Mouse (Mus musculus): ENCODE results near the gene Lnx2. TPM values are rescaled to one million over a fixed set of nuclear protein-coding genes. Genes with fewer than 3 reads are reported as not detected.

The Lnx2 gene
- polyA plus RNA-seq, 1 experiment from 2014 or later = 12.8 TPM

GRCm38 (mm10) chr5:147068876-147069275, 7.5 kb downstream of the Lnx2 start:
- Histone ChIP-seq H3K36me3 (ENCODE audit: control insufficient read depth, insufficient read depth) (no peaks in the 10 kb centered on the region), H3K4me3 (replicated peaks; ENCODE audit: low read length) (no peak overlapping the region), H3K27me3 (replicated peaks; ENCODE audit: control insufficient read depth, insufficient read depth, low read length) (no peaks in the 10 kb centered on the region), H3K9me3 (ENCODE audit: control insufficient read depth, low read length) (no peaks in the 10 kb centered on the region), H3K4me1 (replicated peaks; ENCODE audit: control insufficient read depth, insufficient read depth, low read length) (peaks cover 12% of the 10 kb centered on the region), H3K9ac (replicated peaks; ENCODE audit: low read depth, low read length) (no peak overlapping the region), H3K27ac (ENCODE audit: low read length) (peak overlapping the region; percentile 60), H3K4me2 (ENCODE audit: low read length) (no peak overlapping the region)
- 54% methylated on average over 5 of the region's 5 CpGs for WGBS
- peak; percentile 93 for ATAC-seq

- H3K9ac ChIP-seq (replicated peaks; ENCODE audit: low read depth, low read length) = no peak overlapping the region
- H3K4me3 ChIP-seq (replicated peaks; ENCODE audit: low read length) = no peak overlapping the region
- no peak overlapping the region for H3K27ac ChIP-seq (ENCODE audit: low read length)
- no peak for ATAC-seq
- H3K36me3 ChIP-seq (ENCODE audit: control insufficient read depth, insufficient read depth) = no peaks in the 10 kb centered on the region
- peaks cover 12% of the 10 kb centered on the region for H3K4me1 ChIP-seq (replicated peaks; ENCODE audit: control insufficient read depth, insufficient read depth, low read length)
- no peak overlapping the region for H3K4me2 ChIP-seq (ENCODE audit: low read length)
- H3K9me3 ChIP-seq (ENCODE audit: control insufficient read depth, low read length) = no peaks in the 10 kb centered on the region
- no peaks in the 10 kb centered on the region for H3K27me3 ChIP-seq (replicated peaks; ENCODE audit: control insufficient read depth, insufficient read depth, low read length)
- WGBS = 76% methylated on average over 5 of the region's 5 CpGs
Observed at GRCm38 (mm10) chr5:147066965-147067364, 9.4 kb downstream of the Lnx2 start.

DNA sequence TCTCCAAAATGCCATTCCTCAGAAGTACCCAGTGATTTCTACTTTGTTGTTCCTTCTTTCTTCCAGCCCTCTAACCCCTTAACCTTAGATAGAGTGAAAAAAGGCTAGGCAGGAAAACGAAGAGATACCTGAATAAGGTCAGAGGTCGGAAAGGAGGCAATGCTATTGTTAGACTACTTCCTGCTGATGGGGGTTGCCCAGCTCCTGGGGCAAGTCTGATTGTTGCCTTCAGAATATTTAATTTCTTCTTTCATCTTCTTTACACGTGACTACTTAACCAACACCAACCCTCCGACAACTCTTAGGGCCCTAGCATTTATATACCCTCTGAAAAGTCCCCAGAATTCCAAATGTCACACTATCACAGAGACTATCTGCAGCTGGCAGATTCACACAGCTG, 10.3 kb downstream of the Lnx2 start:
- 63% methylated on average over 4 of the region's 4 CpGs for WGBS
- no peaks in the 10 kb centered on the region for H3K36me3 ChIP-seq (ENCODE audit: control insufficient read depth, insufficient read depth)
- H3K4me3 ChIP-seq (replicated peaks; ENCODE audit: low read length) = no peak overlapping the region
- H3K9me3 ChIP-seq (ENCODE audit: control insufficient read depth, low read length) = no peaks in the 10 kb centered on the region
- H3K9ac ChIP-seq (replicated peaks; ENCODE audit: low read depth, low read length) = no peak overlapping the region
- H3K4me2 ChIP-seq (ENCODE audit: low read length) = no peak overlapping the region
- no peak overlapping the region for H3K27ac ChIP-seq (ENCODE audit: low read length)
- H3K27me3 ChIP-seq (replicated peaks; ENCODE audit: control insufficient read depth, insufficient read depth, low read length) = no peaks in the 10 kb centered on the region
- no peak for ATAC-seq
- peaks cover 12% of the 10 kb centered on the region for H3K4me1 ChIP-seq (replicated peaks; ENCODE audit: control insufficient read depth, insufficient read depth, low read length)

DNA sequence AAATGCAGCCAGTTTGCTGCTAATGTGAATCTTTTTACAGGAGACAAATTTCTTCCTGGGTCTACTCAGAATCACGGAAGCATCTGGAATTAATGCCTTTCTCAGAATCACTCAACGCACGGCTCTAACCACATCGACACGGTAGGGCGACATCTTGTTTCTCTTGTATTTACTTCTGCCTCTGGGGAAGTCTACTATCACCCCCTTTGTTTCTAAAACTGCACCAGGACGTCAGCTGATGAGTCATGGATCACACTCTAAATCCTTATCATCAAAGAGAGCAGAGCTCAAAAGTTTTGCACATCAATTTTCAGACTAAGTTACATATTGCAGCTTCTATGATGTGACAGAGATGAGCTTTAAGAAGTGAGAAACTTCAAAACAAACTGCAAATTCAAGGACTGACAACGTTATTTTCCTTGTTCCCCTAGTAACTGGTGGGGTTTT, 13.1 kb downstream of the Lnx2 start:
- no peaks in the 10 kb centered on the region for H3K27me3 ChIP-seq (replicated peaks; ENCODE audit: control insufficient read depth, insufficient read depth, low read length)
- H3K9me3 ChIP-seq (ENCODE audit: control insufficient read depth, low read length) = no peaks in the 10 kb centered on the region
- H3K4me3 ChIP-seq (replicated peaks; ENCODE audit: low read length) = no peak overlapping the region
- no peak overlapping the region for H3K4me2 ChIP-seq (ENCODE audit: low read length)
- no peak for ATAC-seq
- H3K4me1 ChIP-seq (replicated peaks; ENCODE audit: control insufficient read depth, insufficient read depth, low read length) = 0 out of 2 replicates have a peak, but pooled peaks cover 2% of the 10 kb centered on the region
- H3K9ac ChIP-seq (replicated peaks; ENCODE audit: low read depth, low read length) = no peak overlapping the region
- no peak overlapping the region for H3K27ac ChIP-seq (ENCODE audit: low read length)
- H3K36me3 ChIP-seq (ENCODE audit: control insufficient read depth, insufficient read depth) = no peaks in the 10 kb centered on the region
- 80% methylated on average over 8 of the region's 8 CpGs for WGBS

DNA sequence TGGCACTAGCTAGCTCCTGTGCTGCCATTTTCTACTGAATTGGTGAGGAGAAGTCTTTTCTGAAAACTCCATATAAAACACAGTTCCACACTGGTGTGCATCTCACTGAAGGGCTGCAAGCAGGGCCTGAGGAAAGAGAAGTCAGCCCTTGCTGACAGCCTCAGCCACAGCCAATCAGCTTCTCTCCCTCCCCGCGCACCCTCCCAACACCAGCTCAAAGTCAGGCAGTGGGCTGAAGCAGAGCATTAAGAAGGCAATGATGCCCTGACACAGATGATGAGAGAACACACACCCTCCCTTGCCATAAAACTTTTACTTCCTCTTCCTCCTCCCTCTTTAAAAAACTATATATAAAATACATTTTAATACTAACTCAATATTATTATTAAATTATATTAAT, 16.4 kb downstream of the Lnx2 start:
- WGBS = 97% methylated on average over 2 of the region's 2 CpGs
- no peak for ATAC-seq
- Histone ChIP-seq H3K27ac (ENCODE audit: low read length) (no peak overlapping the region), H3K9me3 (ENCODE audit: control insufficient read depth, low read length) (no peaks in the 10 kb centered on the region), H3K4me2 (ENCODE audit: low read length) (no peak overlapping the region), H3K4me3 (replicated peaks; ENCODE audit: low read length) (no peak overlapping the region), H3K36me3 (ENCODE audit: control insufficient read depth, insufficient read depth) (no peaks in the 10 kb centered on the region), H3K9ac (replicated peaks; ENCODE audit: low read depth, low read length) (no peak overlapping the region), H3K4me1 (replicated peaks; ENCODE audit: control insufficient read depth, insufficient read depth, low read length) (no peaks in the 10 kb centered on the region), H3K27me3 (replicated peaks; ENCODE audit: control insufficient read depth, insufficient read depth, low read length) (no peaks in the 10 kb centered on the region)

- Histone ChIP-seq H3K27me3 (replicated peaks; ENCODE audit: control insufficient read depth, insufficient read depth, low read length) (no peaks in the 10 kb centered on the region), H3K4me3 (replicated peaks; ENCODE audit: low read length) (no peak overlapping the region), H3K4me1 (replicated peaks; ENCODE audit: control insufficient read depth, insufficient read depth, low read length) (0 out of 2 replicates have a peak, but pooled peaks cover 3% of the 10 kb centered on the region), H3K9me3 (ENCODE audit: control insufficient read depth, low read length) (no peaks in the 10 kb centered on the region), H3K36me3 (ENCODE audit: control insufficient read depth, insufficient read depth) (no peaks in the 10 kb centered on the region), H3K9ac (replicated peaks; ENCODE audit: low read depth, low read length) (no peak overlapping the region), H3K27ac (ENCODE audit: low read length) (no peak overlapping the region), H3K4me2 (ENCODE audit: low read length) (no peak overlapping the region)
- 87% methylated on average over 9 of the region's 9 CpGs for WGBS
- ATAC-seq = no peak
Observed at GRCm38 (mm10) chr5:147059319-147059718, 17.1 kb downstream of the Lnx2 start.

- H3K27me3 ChIP-seq (replicated peaks; ENCODE audit: control insufficient read depth, insufficient read depth, low read length) = no peaks in the 10 kb centered on the region
- H3K9me3 ChIP-seq (ENCODE audit: control insufficient read depth, low read length) = no peaks in the 10 kb centered on the region
- H3K36me3 ChIP-seq (ENCODE audit: control insufficient read depth, insufficient read depth) = no peaks in the 10 kb centered on the region
- 89% methylated on average over 5 of the region's 5 CpGs for WGBS
- no peak overlapping the region for H3K9ac ChIP-seq (replicated peaks; ENCODE audit: low read depth, low read length)
- 0 out of 2 replicates have a peak, but pooled peaks cover 6% of the 10 kb centered on the region for H3K4me1 ChIP-seq (replicated peaks; ENCODE audit: control insufficient read depth, insufficient read depth, low read length)
- H3K4me2 ChIP-seq (ENCODE audit: low read length) = no peak overlapping the region
- no peak for ATAC-seq
- no peak overlapping the region for H3K4me3 ChIP-seq (replicated peaks; ENCODE audit: low read length)
- no peak overlapping the region for H3K27ac ChIP-seq (ENCODE audit: low read length)
Observed at GRCm38 (mm10) chr5:147058661-147059060, 17.7 kb downstream of the Lnx2 start.

GRCm38 (mm10) chr5:147057626-147058414, 18.6 kb downstream of the Lnx2 start:
- Histone ChIP-seq H3K4me1 (replicated peaks; ENCODE audit: control insufficient read depth, insufficient read depth, low read length) (0 out of 2 replicates have a peak, but pooled peaks cover 6% of the 10 kb centered on the region), H3K4me3 (replicated peaks; ENCODE audit: low read length) (no peak overlapping the region), H3K4me2 (ENCODE audit: low read length) (no peak overlapping the region), H3K9me3 (ENCODE audit: control insufficient read depth, low read length) (no peaks in the 10 kb centered on the region), H3K9ac (replicated peaks; ENCODE audit: low read depth, low read length) (no peak overlapping the region), H3K27me3 (replicated peaks; ENCODE audit: control insufficient read depth, insufficient read depth, low read length) (no peaks in the 10 kb centered on the region), H3K27ac (ENCODE audit: low read length) (no peak overlapping the region), H3K36me3 (ENCODE audit: control insufficient read depth, insufficient read depth) (no peaks in the 10 kb centered on the region)
- 91% methylated on average over 9 of the region's 9 CpGs for WGBS
- no peak for ATAC-seq

- Histone ChIP-seq H3K36me3 (ENCODE audit: control insufficient read depth, insufficient read depth) (no peaks in the 10 kb centered on the region), H3K27ac (ENCODE audit: low read length) (no peak overlapping the region), H3K4me1 (replicated peaks; ENCODE audit: control insufficient read depth, insufficient read depth, low read length) (peaks cover 10% of the 10 kb centered on the region; the same call in 1 of the 2 replicates), H3K9me3 (ENCODE audit: control insufficient read depth, low read length) (no peaks in the 10 kb centered on the region), H3K27me3 (replicated peaks; ENCODE audit: control insufficient read depth, insufficient read depth, low read length) (no peaks in the 10 kb centered on the region), H3K9ac (replicated peaks; ENCODE audit: low read depth, low read length) (no peak overlapping the region), H3K4me2 (ENCODE audit: low read length) (no peak overlapping the region), H3K4me3 (replicated peaks; ENCODE audit: low read length) (no peak overlapping the region)
- 86% methylated on average over 10 of the region's 10 CpGs for WGBS
- no peak for ATAC-seq
Observed at GRCm38 (mm10) chr5:147056712-147057290, 19.6 kb downstream of the Lnx2 start.
